Mouse (Mus musculus) ES-E14 (cell line): Measurements from ENCODE around the gene Tdp2. TPM values are rescaled to one million over a fixed set of nuclear protein-coding genes. Genes with fewer than 3 reads are reported as not detected.
A peak's percentile ranks its signal among the peaks of the same experiment; 100 is the strongest.

Experiments used
- DNase-seq: peaks from one replicate; pipeline ENCODE4 v3.0.0-alpha.2; 2013; ENCODE audit warnings: low read depth, low spot score
- H3K27ac ChIP-seq: 2 replicates; pipeline ENCODE4 v1.5.1; 2012; ENCODE audit warnings: low read depth, mild to moderate bottlenecking, low read length, moderate library complexity, mixed read lengths; ENCODE audit not compliant: poor library complexity, insufficient read depth, severe bottlenecking
- H3K36me3 ChIP-seq: 2 replicates; pipeline ENCODE4 v1.6.1; 2012; ENCODE audit warnings: mild to moderate bottlenecking, low read length, moderate library complexity, mixed read lengths; ENCODE audit not compliant: control insufficient read depth, poor library complexity, insufficient read depth, severe bottlenecking
- H3K4me1 ChIP-seq, 2 experiments: fragments of 150-350 bp in 1 of 2; sonication (generic) in 1 of 2; 2 replicates each; pipeline ENCODE4 v1.6.1; 2012; ENCODE audit warnings: low read length in 2 of 2, mild to moderate bottlenecking in 1 of 2, mixed read lengths in 1 of 2; ENCODE audit not compliant: control insufficient read depth in 2 of 2, insufficient read depth in 2 of 2, poor library complexity in 1 of 2
- H3K4me3 ChIP-seq, 2 experiments: fragments of 150-350 bp in 1 of 2; sonication (generic) in 1 of 2; 2 replicates each; pipeline ENCODE4 v1.5.1; 2012; ENCODE audit warnings: low read length in 2 of 2, low read depth in 1 of 2, mild to moderate bottlenecking in 1 of 2, mixed read lengths in 1 of 2; ENCODE audit not compliant: insufficient read depth in 1 of 2, poor library complexity in 1 of 2, severe bottlenecking in 1 of 2
- H3K9ac ChIP-seq: 2 replicates; pipeline ENCODE4 v1.6.1; 2012; ENCODE audit warnings: low read depth, mild to moderate bottlenecking, low read length, mixed read lengths; ENCODE audit not compliant: poor library complexity, insufficient read depth, severe bottlenecking
- H3K9me3 ChIP-seq: fragments of 150-350 bp; sonication (generic); 2 replicates; pipeline ENCODE4 v1.6.1; 2012; ENCODE audit warnings: low read depth, mild to moderate bottlenecking, low read length; ENCODE audit not compliant: control insufficient read depth, insufficient read depth
- CHD2 ChIP-seq: IDR thresholded peaks from 2 replicates; pipeline ENCODE4 v1.6.1; 2014; ENCODE audit warnings: mild to moderate bottlenecking, low read depth, low read length, inconsistent platforms
- HCFC1 ChIP-seq: IDR thresholded peaks from 2 replicates; pipeline ENCODE4 v1.6.1; 2012; ENCODE audit warnings: low read length, inconsistent platforms, borderline replicate concordance; ENCODE audit not compliant: insufficient read depth
- MAFK ChIP-seq: IDR thresholded peaks from 2 replicates; pipeline ENCODE4 v1.6.1; 2014; ENCODE audit warnings: mild to moderate bottlenecking, low read depth, low read length, inconsistent platforms; ENCODE audit not compliant: insufficient read depth
- ZC3H11A ChIP-seq: IDR thresholded peaks from 2 replicates; pipeline ENCODE4 v1.6.1; 2012; ENCODE audit warnings: low read depth, mild to moderate bottlenecking, inconsistent platforms, low read length, borderline replicate concordance
- ZNF384 ChIP-seq: IDR thresholded peaks from 2 replicates; pipeline ENCODE4 v1.6.1; 2012; ENCODE audit warnings: low read depth, low read length, inconsistent platforms
- in situ Hi-C, 2 experiments: fragments of 600-800 bp; cut with MboI; formaldehyde crosslinking; loops; one replicate each; pipeline ENCODE4 v1.15.1; 2025; ENCODE audit warnings: low sequenced_read_pairs in 2 of 2, inconsistent platforms in 1 of 2; ENCODE audit not compliant: unreplicated experiment in 2 of 2
- total RNA-seq: library from RNA; depleted of rRNA; stranded (reverse); fragments of 300-350 nt; gene quantifications from 2 replicates; pipeline ENCODE4 v1.2.3, GENCODE M21; 2012

Gene Tdp2
- total RNA-seq, 1 experiment: 52.7 TPM

GRCm38 (mm10) chr13:24841702-24842101 lies 10.2 kb downstream of the Tdp2 start:
- peaks cover 5% of the 10 kb centered on the region for H3K36me3 ChIP-seq
- in situ Hi-C loops: no loop called here
- H3K4me3 ChIP-seq: no peak overlapping the region
- TF ChIP-seq ZNF384: no peak
- TF ChIP-seq CHD2: no peak
- TF ChIP-seq ZC3H11A: no peak
- no peak for TF ChIP-seq HCFC1
- TF ChIP-seq MAFK: no peak
- H3K9ac ChIP-seq: no peak overlapping the region
- no peaks in the 10 kb centered on the region for H3K9me3 ChIP-seq
- peaks cover 3 to 7% of the 10 kb centered on the region in 2 experiments; a peak in 2 of 4 replicates for H3K4me1 ChIP-seq
- DNase-seq: no peak
- no peak overlapping the region for H3K27ac ChIP-seq

- no peak within 1 kb of the TSS for H3K27ac ChIP-seq
Observed at GRCm38 (mm10) chr13:24844983-24845955, 13.8 kb downstream of the Tdp2 start, which contains the start of gene D130043K22Rik. Gene D130043K22Rik (plus strand): TSS chr13:24845135.

GRCm38 (mm10) chr13:24849318-24849717 lies 17.8 kb downstream of the Tdp2 start:
- Histone ChIP-seq H3K9ac (no peak overlapping the region), H3K4me3 (no peak overlapping the region), H3K27ac (no peak overlapping the region), H3K4me1 (no peaks in the 10 kb centered on the region), H3K9me3 (no peaks in the 10 kb centered on the region), H3K36me3 (no peaks in the 10 kb centered on the region)
- TF ChIP-seq ZNF384: no peak
- no peak for TF ChIP-seq CHD2
- no peak for TF ChIP-seq HCFC1
- no peak for TF ChIP-seq MAFK
- DNase-seq: no peak
- in situ Hi-C loops: no loop called here

More at GRCm38 (mm10) chr13:24844983-24845955, 13.8 kb downstream of the Tdp2 start, which contains the start of gene D130043K22Rik:
- Histone ChIP-seq H3K9ac (no peak within 1 kb of the TSS), H3K4me1 (no peaks in the 10 kb centered on the region), H3K9me3 (no peaks in the 10 kb centered on the region), H3K36me3 (no peaks in the 10 kb centered on the region; the same call in 1 of the 2 replicates), H3K4me3 (peak within 1 kb of the TSS; percentile 50 to 67; a peak in 3 of 4 replicates)
- in situ Hi-C loops: no loop called here
- DNase-seq: no peak
- TF ChIP-seq ZNF384: peak; percentile 79
- TF ChIP-seq CHD2: no peak

GRCm38 (mm10) chr13:24851989-24852388 lies 20.5 kb downstream of the Tdp2 start:
- no peak for DNase-seq
- in situ Hi-C loops: no loop called here

More at GRCm38 (mm10) chr13:24851989-24852388, 20.5 kb downstream of the Tdp2 start:
- Histone ChIP-seq H3K36me3 (no peaks in the 10 kb centered on the region), H3K4me3 (no peak overlapping the region), H3K4me1 (no peaks in the 10 kb centered on the region), H3K27ac (no peak overlapping the region), H3K9me3 (no peaks in the 10 kb centered on the region), H3K9ac (no peak overlapping the region)
- TF ChIP-seq MAFK: no peak
- TF ChIP-seq ZC3H11A: no peak
- no peak for TF ChIP-seq CHD2
- no peak for TF ChIP-seq HCFC1
- no peak for TF ChIP-seq ZNF384
